ENCODE assay signal across 17 mouse cellular contexts in genomic region chr6:148249221-148249620, GRCm38 (mm10). TPM values are rescaled to one million over a fixed set of nuclear protein-coding genes. Genes with fewer than 3 reads are reported as not detected.
DNase-seq lines count a peak whose midpoint lies in the region; ATAC-seq lines count a peak whose summit lies in the region.
"Had no signal": no experiment of that assay in that cellular context is flagged by ENCODE, and none has a peak within 500 bp of the region (broad histone marks: within the 10 kb centered on the region; RNA-seq: fewer than 3 reads in every experiment).

No protein-coding gene starts in this region.

- no peak overlapping the region for H3K4me2 ChIP-seq in embryonic facial prominence, embryonic 14.5 days (ENCODE audit: low read depth, low read length)
- H3K4me2 ChIP-seq in hindbrain, embryonic 16.5 days (ENCODE audit: low read length): no peak overlapping the region
- H3K4me2 ChIP-seq in midbrain, embryonic 15.5 days: no peak overlapping the region
- H3K4me2 ChIP-seq in midbrain, embryonic 13.5 days (replicated peaks): no peak overlapping the region
- H3K4me2 ChIP-seq: heart, embryonic 11.5 days; heart, embryonic 15.5 days had no signal

- no peak overlapping the region for H3K9ac ChIP-seq in embryonic facial prominence, embryonic 14.5 days (ENCODE audit: low read depth, low read length)
- H3K9ac ChIP-seq in hindbrain, embryonic 16.5 days (ENCODE audit: low read depth, low read length): no peak overlapping the region
- H3K9ac ChIP-seq in midbrain, embryonic 15.5 days: no peak overlapping the region
- no peak overlapping the region for H3K9ac ChIP-seq in midbrain, embryonic 13.5 days (replicated peaks)
- H3K9ac ChIP-seq: forebrain, postnatal 0 days; heart, embryonic 15.5 days had no signal

- peaks cover 2% of the 10 kb centered on the region; the same call in 1 of the 2 replicates for H3K36me3 ChIP-seq in embryonic facial prominence, embryonic 14.5 days (ENCODE audit: control insufficient read depth, insufficient read depth, low read length)
- no peaks in the 10 kb centered on the region for H3K36me3 ChIP-seq in embryonic facial prominence, embryonic 10.5 days (replicated peaks)
- no peaks in the 10 kb centered on the region; the same call in 1 of the 2 replicates for H3K36me3 ChIP-seq in hindbrain, embryonic 16.5 days (ENCODE audit: control insufficient read depth, insufficient read depth, low read length)
- H3K36me3 ChIP-seq in hindbrain, embryonic 10.5 days: no peaks in the 10 kb centered on the region
- no peaks in the 10 kb centered on the region for H3K36me3 ChIP-seq in midbrain, embryonic 15.5 days (replicated peaks)
- no peaks in the 10 kb centered on the region for H3K36me3 ChIP-seq in midbrain, embryonic 13.5 days
- H3K36me3 ChIP-seq: G1E had no signal

- no peak overlapping the region for H3K4me3 ChIP-seq in embryonic facial prominence, embryonic 14.5 days (ENCODE audit: low read depth, low read length)
- no peak overlapping the region for H3K4me3 ChIP-seq in embryonic facial prominence, embryonic 10.5 days
- H3K4me3 ChIP-seq in hindbrain, embryonic 16.5 days (ENCODE audit: low read length): no peak overlapping the region
- no peak overlapping the region for H3K4me3 ChIP-seq in hindbrain, embryonic 10.5 days
- H3K4me3 ChIP-seq in midbrain, embryonic 15.5 days: no peak overlapping the region
- no peak overlapping the region for H3K4me3 ChIP-seq in midbrain, embryonic 13.5 days (replicated peaks)
- H3K4me3 ChIP-seq: heart, embryonic 15.5 days had no signal

- DNase-seq in embryonic facial prominence, embryonic 14.5 days (ENCODE audit: low spot score): no peak
- DNase-seq in embryonic facial prominence, embryonic 10.5 days (ENCODE audit: low spot score): no peak
- DNase-seq in frontal cortex, adult 2 months (ENCODE audit: extremely low spot score in 1 of 2, low spot score in 1 of 2): no peak
- no peak for DNase-seq in hindbrain, embryonic 10.5 days (ENCODE audit: low spot score)
- DNase-seq: adrenal gland, adult 8-10 months; cerebellum, adult 2 months; gastrocnemius, postnatal 36 days; kidney, adult 11 months had no signal

- peak; percentile 16; the same call in 1 of the 2 replicates for ATAC-seq in embryonic facial prominence, embryonic 14.5 days (ENCODE audit: low read depth)
- ATAC-seq in frontal cortex, adult (ENCODE audit: low TSS enrichment): 0 out of 2 replicates have a peak, but pooled peaks have one; percentile 10
- ATAC-seq in hindbrain, embryonic 16.5 days: no peak
- 0 out of 2 replicates have a peak, but pooled peaks have one; percentile 57 for ATAC-seq in midbrain, embryonic 15.5 days (replicated peaks)
- ATAC-seq in midbrain, embryonic 13.5 days: no peak
- ATAC-seq: CD4-positive, CD25-positive, alpha-beta regulatory T cell, adult 4 months had no signal

- H3K9me3 ChIP-seq in embryonic facial prominence, embryonic 14.5 days (ENCODE audit: control insufficient read depth, low read length): no peaks in the 10 kb centered on the region
- no peaks in the 10 kb centered on the region for H3K9me3 ChIP-seq in embryonic facial prominence, embryonic 10.5 days
- no peaks in the 10 kb centered on the region for H3K9me3 ChIP-seq in hindbrain, embryonic 16.5 days (ENCODE audit: control insufficient read depth, low read length)
- H3K9me3 ChIP-seq in hindbrain, embryonic 10.5 days: no peaks in the 10 kb centered on the region
- H3K9me3 ChIP-seq in midbrain, embryonic 15.5 days: no peaks in the 10 kb centered on the region
- H3K9me3 ChIP-seq in midbrain, embryonic 13.5 days: no peaks in the 10 kb centered on the region
- H3K9me3 ChIP-seq: G1E; heart, embryonic 15.5 days had no signal

- H3K4me1 ChIP-seq in embryonic facial prominence, embryonic 14.5 days (ENCODE audit: control insufficient read depth, insufficient read depth, low read length): peaks cover 8% of the 10 kb centered on the region; the same call in 1 of the 2 replicates
- H3K4me1 ChIP-seq in embryonic facial prominence, embryonic 10.5 days: peaks cover 21% of the 10 kb centered on the region
- 0 out of 2 replicates have a peak, but pooled peaks cover 2% of the 10 kb centered on the region for H3K4me1 ChIP-seq in hindbrain, embryonic 16.5 days (ENCODE audit: control insufficient read depth, insufficient read depth, low read depth, low read length)
- peaks cover 20% of the 10 kb centered on the region for H3K4me1 ChIP-seq in hindbrain, embryonic 10.5 days (replicated peaks)
- peaks cover 7% of the 10 kb centered on the region; the same call in 1 of the 2 replicates for H3K4me1 ChIP-seq in midbrain, embryonic 15.5 days
- H3K4me1 ChIP-seq in midbrain, embryonic 13.5 days (replicated peaks): peaks cover 15% of the 10 kb centered on the region; the same call in 1 of the 2 replicates
- H3K4me1 ChIP-seq: heart, embryonic 15.5 days had no signal

- H3K27me3 ChIP-seq in embryonic facial prominence, embryonic 14.5 days (replicated peaks; ENCODE audit: control insufficient read depth, insufficient read depth, low read length): no peaks in the 10 kb centered on the region
- no peaks in the 10 kb centered on the region for H3K27me3 ChIP-seq in embryonic facial prominence, embryonic 10.5 days (replicated peaks; ENCODE audit: low read depth, poor library complexity, severe bottlenecking)
- H3K27me3 ChIP-seq in hindbrain, embryonic 16.5 days (replicated peaks; ENCODE audit: control insufficient read depth, insufficient read depth, low read length): no peaks in the 10 kb centered on the region
- no peaks in the 10 kb centered on the region; the same call in 1 of the 2 replicates for H3K27me3 ChIP-seq in hindbrain, embryonic 10.5 days (ENCODE audit: insufficient read depth, poor library complexity, severe bottlenecking)
- H3K27me3 ChIP-seq in midbrain, embryonic 15.5 days (replicated peaks): no peaks in the 10 kb centered on the region
- H3K27me3 ChIP-seq in midbrain, embryonic 13.5 days: no peaks in the 10 kb centered on the region
- H3K27me3 ChIP-seq: heart, embryonic 15.5 days had no signal

- 76% methylated on average over 3 of the region's 3 CpGs for WGBS in embryonic facial prominence, embryonic 14.5 days
- 84% methylated on average over 3 of the region's 3 CpGs for WGBS in embryonic facial prominence, embryonic 10.5 days
- 77% methylated on average over 3 of the region's 3 CpGs for WGBS in hindbrain, embryonic 16.5 days
- 81% methylated on average over 3 of the region's 3 CpGs for WGBS in hindbrain, embryonic 10.5 days
- 76% methylated on average over 3 of the region's 3 CpGs for WGBS in midbrain, embryonic 15.5 days
- WGBS in midbrain, embryonic 13.5 days: 81% methylated on average over 3 of the region's 3 CpGs

- H3K27ac ChIP-seq in embryonic facial prominence, embryonic 14.5 days (replicated peaks; ENCODE audit: low read depth, low read length): no peak overlapping the region
- H3K27ac ChIP-seq in embryonic facial prominence, embryonic 10.5 days (replicated peaks): no peak overlapping the region
- peak overlapping the region; percentile 21; the same call in 1 of the 2 replicates for H3K27ac ChIP-seq in hindbrain, embryonic 16.5 days (ENCODE audit: low read depth, low read length)
- no peak overlapping the region for H3K27ac ChIP-seq in hindbrain, embryonic 10.5 days
- no peak overlapping the region for H3K27ac ChIP-seq in midbrain, embryonic 15.5 days
- H3K27ac ChIP-seq in midbrain, embryonic 13.5 days: no peak overlapping the region
- H3K27ac ChIP-seq: heart, embryonic 15.5 days had no signal

RNA-seq across cellular contexts. Expression of gene Ergic2, which starts 37.0 kb away (rescaled TPM):
- 198 and 210 TPM in 2 replicates for polyA plus RNA-seq in embryonic facial prominence, embryonic 14.5 days (2014; fragmentation: Nextera tagmentation; extraction: Ambion mirVana)
- 186 and 191 TPM in 2 replicates for polyA plus RNA-seq in embryonic facial prominence, embryonic 10.5 days (2016; fragmentation: Nextera tagmentation; extraction: Ambion mirVana)
- polyA plus RNA-seq in frontal cortex, adult 2 months (2012; rRNA removed): 54.4 and 61.4 TPM in 2 replicates
- 201 and 235 TPM in 2 replicates for polyA plus RNA-seq in hindbrain, embryonic 16.5 days (2015; fragmentation: Nextera tagmentation; extraction: Ambion mirVana)
- 168 and 184 TPM in 2 replicates for polyA plus RNA-seq in hindbrain, embryonic 10.5 days (2016; fragmentation: Nextera tagmentation; extraction: Ambion mirVana)
- polyA plus RNA-seq in midbrain, embryonic 15.5 days (2015; fragmentation: Nextera tagmentation; extraction: Ambion mirVana): 171 and 189 TPM in 2 replicates
- 190 and 235 TPM in 2 replicates for polyA plus RNA-seq in midbrain, embryonic 13.5 days (2015; fragmentation: Nextera tagmentation; extraction: Ambion mirVana)

Comparison
In these comparisons a context has a peak if more than half of its experiments do, and no peak if none do; other contexts are left out.
1. ATAC-seq: peak in embryonic facial prominence, embryonic 14.5 days (single experiment), frontal cortex, adult (single experiment) and midbrain, embryonic 15.5 days (single experiment); none in hindbrain, embryonic 16.5 days (single experiment) and midbrain, embryonic 13.5 days (single experiment).